Mouse (Mus musculus): ENCODE data around the gene Haus3.

Gene Haus3

GRCm38 (mm10) chr5:34186961-34187391 is 17.6 kb upstream of the Haus3 start:
- CTCF ChIA-PET, result interaction anchor here (0.7 to 1.0 kb wide), 2 partner anchors 12 to 357 kb away, joined by 3 to 4 read pairs; no protein-coding TSS in a partner anchor

- CTCF ChIA-PET, result interaction anchor here (1.0 kb wide), 1 partner anchor 11 kb away, joined by 3 read pairs; no protein-coding TSS in a partner anchor
Measured at GRCm38 (mm10) chr5:34186391-34186790, 17.1 kb upstream of the Haus3 start.

- CTCF ChIA-PET, result interaction anchor here (0.5 kb wide), 1 partner anchor 20 kb away, joined by 12 read pairs; no protein-coding TSS in a partner anchor
Measured at GRCm38 (mm10) chr5:34185791-34186190, 16.5 kb upstream of the Haus3 start.

- CTCF ChIA-PET, result interaction anchor here (0.5 to 0.7 kb wide), 3 partner anchors 19 to 550 kb away, joined by 4 to 12 read pairs (median 4); no protein-coding TSS in a partner anchor
Measured at GRCm38 (mm10) chr5:34185051-34185580, 15.8 kb upstream of the Haus3 start.

- CTCF ChIA-PET, result interaction anchor here (0.8 kb wide), 1 partner anchor 8 kb away, joined by 5 read pairs; no protein-coding TSS in a partner anchor
Measured at GRCm38 (mm10) chr5:34183976-34184375, 14.6 kb upstream of the Haus3 start.

GRCm38 (mm10) chr5:34183156-34183880 is 14.0 kb upstream of the Haus3 start:
- CTCF ChIA-PET, result interaction anchor here (0.8 kb wide), 1 partner anchor 8 kb away, joined by 5 read pairs; no protein-coding TSS in a partner anchor

GRCm38 (mm10) chr5:34182486-34182885 is 13.2 kb upstream of the Haus3 start:
- CTCF ChIA-PET, result no interaction called here

- CTCF ChIA-PET, result no interaction called here
Measured at GRCm38 (mm10) chr5:34177821-34178220, 8.5 kb upstream of the Haus3 start.

GRCm38 (mm10) chr5:34177091-34177490 is 7.8 kb upstream of the Haus3 start:
- CTCF ChIA-PET, result interaction anchor here (0.5 kb wide), 1 partner anchor 77 kb away, joined by 7 read pairs; no protein-coding TSS in a partner anchor

- CTCF ChIA-PET, result interaction anchor here (0.5 kb wide), 1 partner anchor 78 kb away, joined by 7 read pairs; no protein-coding TSS in a partner anchor
Measured at GRCm38 (mm10) chr5:34176691-34177090, 7.4 kb upstream of the Haus3 start.

GRCm38 (mm10) chr5:34175403-34175694 is 6.0 kb upstream of the Haus3 start:
- CTCF ChIA-PET, result interaction anchor here (0.9 kb wide), 1 partner anchor 11 kb away, joined by 3 read pairs; no protein-coding TSS in a partner anchor

- CTCF ChIA-PET, result interaction anchor here (0.9 kb wide), 1 partner anchor 12 kb away, joined by 3 read pairs; no protein-coding TSS in a partner anchor
Measured at GRCm38 (mm10) chr5:34174550-34175402, 5.4 kb upstream of the Haus3 start.

GRCm38 (mm10) chr5:34174021-34174420 is 4.7 kb upstream of the Haus3 start:
- CTCF ChIA-PET, result no interaction called here

- CTCF ChIA-PET, result no interaction called here
Measured at GRCm38 (mm10) chr5:34170726-34171125, 1.4 kb upstream of the Haus3 start.

- CTCF ChIA-PET, result no interaction called here
Measured at GRCm38 (mm10) chr5:34169954-34170353, 627 bp upstream of the Haus3 start.

GRCm38 (mm10) chr5:34167857-34168256 is 1.5 kb downstream of the Haus3 start:
- CTCF ChIA-PET, result no interaction called here

GRCm38 (mm10) chr5:34165793-34166192 is 3.5 kb downstream of the Haus3 start:
- CTCF ChIA-PET, result interaction anchor here (0.7 to 1.2 kb wide), 2 partner anchors 20 to 36 kb away, joined by 3 to 12 read pairs; no protein-coding TSS in a partner anchor

- CTCF ChIA-PET, result no interaction called here
Measured at GRCm38 (mm10) chr5:34148476-34148875, 20.9 kb downstream of the Haus3 start.

GRCm38 (mm10) chr5:34147554-34147953 is 21.8 kb downstream of the Haus3 start:
- CTCF ChIA-PET, result no interaction called here

GRCm38 (mm10) chr5:34139751-34140150 is 29.6 kb downstream of the Haus3 start:
- CTCF ChIA-PET, result no interaction called here

- CTCF ChIA-PET, result no interaction called here
Measured at GRCm38 (mm10) chr5:34132731-34133130, 36.6 kb downstream of the Haus3 start.

- CTCF ChIA-PET, result no interaction called here
Measured at GRCm38 (mm10) chr5:34124131-34124530, 45.2 kb downstream of the Haus3 start.
